Comparison of ENCODE assay signal across 11 mouse cellular contexts in genomic region chr6:128349711-128350110, GRCm38 (mm10). TPM values are rescaled to one million over a fixed set of nuclear protein-coding genes. Genes with fewer than 3 reads are reported as not detected.
DNase-seq lines count a peak whose midpoint lies in the region; ATAC-seq and TF ChIP-seq lines count a peak whose summit lies in the region.
"Had no signal": no experiment of that assay in that cellular context is flagged by ENCODE, and none has a peak within 500 bp of the region (broad histone marks: within the 10 kb centered on the region; RNA-seq: fewer than 3 reads in every experiment).

No protein-coding gene starts in this region.

- H3K4me3 ChIP-seq in limb, embryonic 15.5 days: no peak overlapping the region
- no peak overlapping the region for H3K4me3 ChIP-seq in limb, embryonic 10.5 days
- H3K4me3 ChIP-seq in hindbrain, embryonic 16.5 days (ENCODE audit: low read length): no peak overlapping the region

- TF ChIP-seq CTCF in brain, embryonic 14.5 days (IDR thresholded peaks at IDR 0.05; ENCODE audit: borderline replicate concordance, extremely low read depth, insufficient read depth, insufficient read length): no peak

- peaks cover 8% of the 10 kb centered on the region for H3K36me3 ChIP-seq in limb, embryonic 15.5 days
- peaks cover 34% of the 10 kb centered on the region for H3K36me3 ChIP-seq in limb, embryonic 10.5 days
- H3K36me3 ChIP-seq in hindbrain, embryonic 16.5 days (ENCODE audit: control insufficient read depth, insufficient read depth, low read length): no peaks in the 10 kb centered on the region

- peaks cover 24% of the 10 kb centered on the region for H3K4me1 ChIP-seq in limb, embryonic 15.5 days
- peaks cover 9% of the 10 kb centered on the region for H3K4me1 ChIP-seq in limb, embryonic 10.5 days
- peaks cover 11% of the 10 kb centered on the region for H3K4me1 ChIP-seq in hindbrain, embryonic 16.5 days (ENCODE audit: control insufficient read depth, insufficient read depth, low read depth, low read length)

- H3K9me3 ChIP-seq in limb, embryonic 15.5 days: no peaks in the 10 kb centered on the region
- H3K9me3 ChIP-seq in limb, embryonic 10.5 days (replicated peaks): no peaks in the 10 kb centered on the region
- H3K9me3 ChIP-seq in hindbrain, embryonic 16.5 days (ENCODE audit: control insufficient read depth, low read length): no peaks in the 10 kb centered on the region

- ATAC-seq in limb, embryonic 15.5 days (ENCODE audit: insufficient number of reproducible peaks, low FRiP score, low TSS enrichment, low read depth): no peak
- peak; percentile 69 for ATAC-seq in hindbrain, embryonic 16.5 days

- H3K27me3 ChIP-seq in limb, embryonic 15.5 days: no peaks in the 10 kb centered on the region
- no peaks in the 10 kb centered on the region for H3K27me3 ChIP-seq in limb, embryonic 10.5 days (ENCODE audit: low read depth, poor library complexity, severe bottlenecking)
- no peaks in the 10 kb centered on the region for H3K27me3 ChIP-seq in hindbrain, embryonic 16.5 days (replicated peaks; ENCODE audit: control insufficient read depth, insufficient read depth, low read length)

- 0 out of 2 replicates have a peak overlapping the region, but pooled peaks have one; percentile 2 for H3K27ac ChIP-seq in limb, embryonic 15.5 days
- H3K27ac ChIP-seq in limb, embryonic 10.5 days: no peak overlapping the region
- H3K27ac ChIP-seq in hindbrain, embryonic 16.5 days (ENCODE audit: low read depth, low read length): peak overlapping the region; percentile 55
- H3K27ac ChIP-seq: liver, embryonic 14.5 days had no signal

- H3K9ac ChIP-seq in limb, embryonic 15.5 days: no peak overlapping the region
- H3K9ac ChIP-seq in hindbrain, embryonic 16.5 days (ENCODE audit: low read depth, low read length): no peak overlapping the region
- H3K9ac ChIP-seq: liver, embryonic 14.5 days had no signal

- 59% methylated on average over 7 of the region's 7 CpGs for WGBS in limb, embryonic 15.5 days
- 71% methylated on average over 7 of the region's 7 CpGs for WGBS in limb, embryonic 10.5 days
- 28% methylated on average over 7 of the region's 7 CpGs for WGBS in hindbrain, embryonic 16.5 days

- DNase-seq in frontal cortex, postnatal 10 days (ENCODE audit: low spot score in 2 of 2): peak; percentile 32 to 45
- no peak for DNase-seq in frontal cortex, postnatal 36 days (ENCODE audit: low spot score in 2 of 2)
- no peak for DNase-seq in limb, embryonic 10.5 days (ENCODE audit: low spot score)
- peak; percentile 62 for DNase-seq in brain, embryonic 14.5 days (ENCODE audit: low read depth)
- DNase-seq in adrenal gland, adult 2 months: no peak
- DNase-seq in urinary bladder, adult 2 months (ENCODE audit: low spot score): no peak
- DNase-seq: heart, adult 11 months; right cerebral cortex, postnatal 25 days had no signal

- no peak overlapping the region for H3K4me2 ChIP-seq in limb, embryonic 15.5 days
- H3K4me2 ChIP-seq in hindbrain, embryonic 16.5 days (ENCODE audit: low read length): no peak overlapping the region

- TF ChIP-seq POLR2A in brain, embryonic 14.5 days (IDR thresholded peaks at IDR 0.05; ENCODE audit: borderline replicate concordance, extremely low read depth, insufficient read depth, insufficient read length, poor library complexity, severe bottlenecking): no peak

RNA-seq across cellular contexts. Expression of gene Tulp3, which starts 5.9 kb away (rescaled TPM):
- 19.7 and 19.8 TPM in 2 replicates for polyA plus RNA-seq in limb, embryonic 15.5 days (2015; fragmentation: Nextera tagmentation; extraction: Ambion mirVana)
- polyA plus RNA-seq in limb, embryonic 10.5 days (2016; fragmentation: Nextera tagmentation; extraction: Ambion mirVana): 21.6 and 23.2 TPM in 2 replicates
- 38.4 and 39.0 TPM in 2 replicates for polyA plus RNA-seq in brain, embryonic 14.5 days (2012; rRNA removed)
- polyA plus RNA-seq in hindbrain, embryonic 16.5 days (2015; fragmentation: Nextera tagmentation; extraction: Ambion mirVana): 17.7 and 19.9 TPM in 2 replicates
- 10 to 100 TPM; 34.9 to 42.6 TPM for total RNA-seq in adrenal gland, adult 2 months (2021)
- 20.2 and 25.7 TPM in 2 replicates for polyA plus RNA-seq in adrenal gland, adult 2 months (2012; rRNA removed)
- polyA plus RNA-seq in urinary bladder, adult 2 months (2012; rRNA removed): 22.6 TPM in 2 replicates

RNA-seq across cellular contexts. Expression of gene Rhno1, which starts 13.0 kb away (rescaled TPM):
- 115 and 118 TPM in 2 replicates for polyA plus RNA-seq in limb, embryonic 15.5 days (2015; fragmentation: Nextera tagmentation; extraction: Ambion mirVana)
- 193 and 197 TPM in 2 replicates for polyA plus RNA-seq in limb, embryonic 10.5 days (2016; fragmentation: Nextera tagmentation; extraction: Ambion mirVana)
- 35.0 and 43.8 TPM in 2 replicates for polyA plus RNA-seq in brain, embryonic 14.5 days (2012; rRNA removed)
- polyA plus RNA-seq in hindbrain, embryonic 16.5 days (2015; fragmentation: Nextera tagmentation; extraction: Ambion mirVana): 67.4 and 82.0 TPM in 2 replicates
- total RNA-seq in adrenal gland, adult 2 months (2021): 10 to 100 TPM; 15.9 to 18.0 TPM
- polyA plus RNA-seq in adrenal gland, adult 2 months (2012; rRNA removed): 11.2 TPM in 2 replicates
- 12.9 and 18.6 TPM in 2 replicates for polyA plus RNA-seq in urinary bladder, adult 2 months (2012; rRNA removed)

RNA-seq across cellular contexts. Expression of gene Foxm1, which starts 13.1 kb away (rescaled TPM):
- 24.9 and 26.7 TPM in 2 replicates for polyA plus RNA-seq in limb, embryonic 15.5 days (2015; fragmentation: Nextera tagmentation; extraction: Ambion mirVana)
- polyA plus RNA-seq in limb, embryonic 10.5 days (2016; fragmentation: Nextera tagmentation; extraction: Ambion mirVana): 67.5 and 68.3 TPM in 2 replicates
- 38.3 and 70.8 TPM in 2 replicates for polyA plus RNA-seq in brain, embryonic 14.5 days (2012; rRNA removed)
- polyA plus RNA-seq in hindbrain, embryonic 16.5 days (2015; fragmentation: Nextera tagmentation; extraction: Ambion mirVana): 7.2 and 9.5 TPM in 2 replicates
- 1 to 10 TPM; 1.9 to 3.0 TPM for total RNA-seq in adrenal gland, adult 2 months (2021)
- 4.5 and 4.7 TPM in 2 replicates for polyA plus RNA-seq in adrenal gland, adult 2 months (2012; rRNA removed)
- 4.7 and 5.0 TPM in 2 replicates for polyA plus RNA-seq in urinary bladder, adult 2 months (2012; rRNA removed)

RNA-seq across cellular contexts. Expression of gene Tex52, which starts 25.5 kb away (rescaled TPM):
- 0.26 and 0.34 TPM in 2 replicates for polyA plus RNA-seq in limb, embryonic 15.5 days (2015; fragmentation: Nextera tagmentation; extraction: Ambion mirVana)
- polyA plus RNA-seq in limb, embryonic 10.5 days (2016; fragmentation: Nextera tagmentation; extraction: Ambion mirVana): 0.41 and 0.61 TPM in 2 replicates
- polyA plus RNA-seq in brain, embryonic 14.5 days (2012; rRNA removed): 1.1 and 1.2 TPM in 2 replicates
- polyA plus RNA-seq in hindbrain, embryonic 16.5 days (2015; fragmentation: Nextera tagmentation; extraction: Ambion mirVana): 0.61 and 0.82 TPM in 2 replicates
- total RNA-seq in adrenal gland, adult 2 months (2021): not detected
- polyA plus RNA-seq in adrenal gland, adult 2 months (2012; rRNA removed): not detected in 2 replicates
- polyA plus RNA-seq in urinary bladder, adult 2 months (2012; rRNA removed): 0.10 TPM in 1 of 2 replicates, not detected in the other

RNA-seq across cellular contexts. Expression of gene Gm44596, which starts 25.6 kb away (rescaled TPM):
- polyA plus RNA-seq in limb, embryonic 15.5 days (2015; fragmentation: Nextera tagmentation; extraction: Ambion mirVana): not detected in 2 replicates
- polyA plus RNA-seq in limb, embryonic 10.5 days (2016; fragmentation: Nextera tagmentation; extraction: Ambion mirVana): not detected in 2 replicates
- polyA plus RNA-seq in brain, embryonic 14.5 days (2012; rRNA removed): not detected in 2 replicates
- polyA plus RNA-seq in hindbrain, embryonic 16.5 days (2015; fragmentation: Nextera tagmentation; extraction: Ambion mirVana): not detected in 2 replicates
- total RNA-seq in adrenal gland, adult 2 months (2021): not detected
- 0.30 TPM in 1 of 2 replicates, not detected in the other for polyA plus RNA-seq in adrenal gland, adult 2 months (2012; rRNA removed)
- not detected in 2 replicates for polyA plus RNA-seq in urinary bladder, adult 2 months (2012; rRNA removed)
- polyA plus RNA-seq: liver, embryonic 14.5 days had no signal

Comparison
In these comparisons a context has a peak if more than half of its experiments do, and no peak if none do; other contexts are left out.
1. DNase-seq: peak in frontal cortex, postnatal 10 days (2 of 2) and brain, embryonic 14.5 days (single experiment); none in frontal cortex, postnatal 36 days (0 of 2), limb, embryonic 10.5 days (single experiment), adrenal gland, adult 2 months (single experiment) and urinary bladder, adult 2 months (single experiment).